17 mouse cellular contexts compared by ENCODE assay signal in the genomic region with DNA sequence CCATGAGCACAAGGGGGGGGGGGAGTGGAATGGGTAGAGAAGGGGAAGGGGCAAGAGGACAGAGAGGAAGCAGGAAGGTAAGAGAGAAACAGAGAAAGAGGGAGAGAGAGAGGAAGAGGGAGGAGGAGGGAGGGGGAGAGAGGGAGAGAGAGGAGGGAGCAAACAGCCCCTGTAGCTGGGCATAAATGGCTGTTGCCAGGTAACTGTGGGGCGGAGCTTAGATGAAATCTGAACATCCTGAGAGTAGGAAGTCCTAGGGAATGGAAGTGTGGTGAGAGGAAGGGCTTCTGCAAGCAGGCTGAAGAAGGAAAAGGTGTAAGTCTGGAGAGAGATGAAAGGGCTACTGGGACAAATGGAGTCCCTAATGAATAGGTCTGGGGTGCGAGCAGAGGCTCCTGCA. TPM values are rescaled to one million over a fixed set of nuclear protein-coding genes. Genes with fewer than 3 reads are reported as not detected.
DNase-seq lines count a peak whose midpoint lies in the region; ATAC-seq lines count a peak whose summit lies in the region.
"Had no signal": no experiment of that assay in that cellular context is flagged by ENCODE, and none has a peak within 500 bp of the region (broad histone marks: within the 10 kb centered on the region; RNA-seq: fewer than 3 reads in every experiment).

No protein-coding gene starts in this region.

- H3K4me2 ChIP-seq in liver, embryonic 11.5 days = no peak overlapping the region
- no peak overlapping the region for H3K4me2 ChIP-seq in embryonic facial prominence, embryonic 14.5 days (ENCODE audit: low read depth, low read length)
- H3K4me2 ChIP-seq in limb, embryonic 12.5 days = 0 out of 2 replicates have a peak overlapping the region, but pooled peaks have one; percentile 0
- H3K4me2 ChIP-seq: embryonic facial prominence, embryonic 12.5 days; forebrain, embryonic 15.5 days; heart, embryonic 13.5 days had no signal

- 46% methylated on average over 2 of the region's 2 CpGs for WGBS in liver, embryonic 11.5 days
- WGBS in embryonic facial prominence, embryonic 14.5 days = 31% methylated on average over 2 of the region's 2 CpGs
- 22% methylated on average over 2 of the region's 2 CpGs for WGBS in limb, embryonic 12.5 days

- H3K9me3 ChIP-seq in liver, embryonic 11.5 days (ENCODE audit: control insufficient read depth, low read length) = no peaks in the 10 kb centered on the region
- no peaks in the 10 kb centered on the region for H3K9me3 ChIP-seq in embryonic facial prominence, embryonic 14.5 days (ENCODE audit: control insufficient read depth, low read length)
- no peaks in the 10 kb centered on the region for H3K9me3 ChIP-seq in limb, embryonic 12.5 days
- H3K9me3 ChIP-seq: embryonic facial prominence, embryonic 12.5 days; forebrain, embryonic 15.5 days; heart, embryonic 13.5 days; midbrain, embryonic 10.5 days had no signal

- no peak for DNase-seq in liver, embryonic 11.5 days (ENCODE audit: low spot score)
- DNase-seq in liver = no peak
- DNase-seq in ZHBTc4 (ENCODE audit: low read depth, low spot score) = peak; percentile 45
- DNase-seq in embryonic facial prominence, embryonic 14.5 days (ENCODE audit: low spot score) = peak; percentile 57
- no peak for DNase-seq in right cerebral cortex, adult 18-20 months
- DNase-seq: cerebellum, adult 11-12 months; gastrocnemius, postnatal 36 days had no signal

- ATAC-seq in liver, embryonic 11.5 days (replicated peaks; ENCODE audit: low FRiP score) = no peak
- no peak for ATAC-seq in embryonic facial prominence, embryonic 14.5 days (ENCODE audit: low read depth)
- ATAC-seq in limb, embryonic 12.5 days (ENCODE audit: insufficient number of reproducible peaks, insufficient read depth, low FRiP score, low TSS enrichment, low read depth) = no peak
- no peak for ATAC-seq in monocyte, adult 5-6 weeks (replicated peaks; ENCODE audit: insufficient number of reproducible peaks, low FRiP score, low TSS enrichment, poor library complexity, severe bottlenecking)
- ATAC-seq: forebrain, embryonic 15.5 days; intestine, postnatal 0 days had no signal

- no peaks in the 10 kb centered on the region for H3K36me3 ChIP-seq in liver, embryonic 11.5 days (ENCODE audit: control insufficient read depth, insufficient read depth, low read length)
- H3K36me3 ChIP-seq in embryonic facial prominence, embryonic 14.5 days (ENCODE audit: control insufficient read depth, insufficient read depth, low read length) = no peaks in the 10 kb centered on the region
- H3K36me3 ChIP-seq in limb, embryonic 12.5 days = no peaks in the 10 kb centered on the region
- H3K36me3 ChIP-seq: embryonic facial prominence, embryonic 12.5 days; forebrain, embryonic 15.5 days; heart, embryonic 13.5 days; midbrain, embryonic 10.5 days had no signal

- H3K27me3 ChIP-seq in liver, embryonic 11.5 days (replicated peaks; ENCODE audit: control insufficient read depth, insufficient read depth, low read length) = no peaks in the 10 kb centered on the region
- no peaks in the 10 kb centered on the region for H3K27me3 ChIP-seq in embryonic facial prominence, embryonic 14.5 days (replicated peaks; ENCODE audit: control insufficient read depth, insufficient read depth, low read length)
- no peaks in the 10 kb centered on the region for H3K27me3 ChIP-seq in limb, embryonic 12.5 days
- H3K27me3 ChIP-seq: embryonic facial prominence, embryonic 12.5 days; forebrain, embryonic 15.5 days; heart, embryonic 13.5 days had no signal

- peak overlapping the region; percentile 79; the same call in 1 of the 2 replicates for H3K27ac ChIP-seq in liver, embryonic 11.5 days (ENCODE audit: low read depth, low read length)
- no peak overlapping the region for H3K27ac ChIP-seq in embryonic facial prominence, embryonic 14.5 days (replicated peaks; ENCODE audit: low read depth, low read length)
- H3K27ac ChIP-seq in limb, embryonic 12.5 days = no peak overlapping the region
- H3K27ac ChIP-seq: embryonic facial prominence, embryonic 12.5 days; forebrain, embryonic 15.5 days; heart, embryonic 13.5 days; left cerebral cortex, adult 2 months; midbrain, embryonic 10.5 days; stomach, postnatal 0 days had no signal

- H3K4me3 ChIP-seq in liver, embryonic 11.5 days (ENCODE audit: low read depth, low read length) = no peak overlapping the region
- H3K4me3 ChIP-seq in embryonic facial prominence, embryonic 14.5 days (ENCODE audit: low read depth, low read length) = no peak overlapping the region
- H3K4me3 ChIP-seq in limb, embryonic 12.5 days (replicated peaks) = no peak overlapping the region
- H3K4me3 ChIP-seq: embryonic facial prominence, embryonic 12.5 days; forebrain, embryonic 15.5 days; heart, embryonic 13.5 days; left cerebral cortex, adult 2 months; midbrain, embryonic 10.5 days had no signal

- H3K9ac ChIP-seq in liver, embryonic 11.5 days (ENCODE audit: low read depth, low read length) = no peak overlapping the region
- no peak overlapping the region for H3K9ac ChIP-seq in embryonic facial prominence, embryonic 14.5 days (ENCODE audit: low read depth, low read length)
- H3K9ac ChIP-seq in limb, embryonic 12.5 days (replicated peaks) = no peak overlapping the region
- H3K9ac ChIP-seq: embryonic facial prominence, embryonic 12.5 days; forebrain, embryonic 15.5 days; heart, embryonic 13.5 days had no signal

- H3K4me1 ChIP-seq in liver, embryonic 11.5 days (replicated peaks; ENCODE audit: control insufficient read depth, insufficient read depth, low read length) = peaks cover 41% of the 10 kb centered on the region
- peaks cover 6% of the 10 kb centered on the region; the same call in 1 of the 2 replicates for H3K4me1 ChIP-seq in embryonic facial prominence, embryonic 14.5 days (ENCODE audit: control insufficient read depth, insufficient read depth, low read length)
- H3K4me1 ChIP-seq in limb, embryonic 12.5 days (replicated peaks) = peaks cover 20% of the 10 kb centered on the region

RNA-seq across cellular contexts. Expression of a gene that starts 3.6 kb away (rescaled TPM):
- 57.2 and 61.5 TPM in 2 replicates for polyA plus RNA-seq in liver, embryonic 11.5 days (2014; fragmentation: Nextera tagmentation; extraction: Ambion mirVana)
- 42.6 and 43.6 TPM in 2 replicates for polyA plus RNA-seq in embryonic facial prominence, embryonic 14.5 days (2014; fragmentation: Nextera tagmentation; extraction: Ambion mirVana)
- polyA plus RNA-seq in limb, embryonic 12.5 days (2016; fragmentation: Nextera tagmentation; extraction: Ambion mirVana) = 63.7 and 67.1 TPM in 2 replicates
- total RNA-seq in monocyte, adult 5-6 weeks (2017) = 8.1 to 17.1 TPM (median 13.3 TPM) in 3 replicates

RNA-seq across cellular contexts. Expression of a gene that starts 8.7 kb away (rescaled TPM):
- polyA plus RNA-seq in liver, embryonic 11.5 days (2014; fragmentation: Nextera tagmentation; extraction: Ambion mirVana) = 257 and 291 TPM in 2 replicates
- polyA plus RNA-seq in embryonic facial prominence, embryonic 14.5 days (2014; fragmentation: Nextera tagmentation; extraction: Ambion mirVana) = 197 and 220 TPM in 2 replicates
- polyA plus RNA-seq in limb, embryonic 12.5 days (2016; fragmentation: Nextera tagmentation; extraction: Ambion mirVana) = 232 and 241 TPM in 2 replicates
- 102 to 117 TPM (median 113 TPM) in 3 replicates for total RNA-seq in monocyte, adult 5-6 weeks (2017)

RNA-seq across cellular contexts. Expression of a gene that starts 24.6 kb away (rescaled TPM):
- polyA plus RNA-seq in liver, embryonic 11.5 days (2014; fragmentation: Nextera tagmentation; extraction: Ambion mirVana) = 0.22 and 0.34 TPM in 2 replicates
- not detected in 2 replicates for polyA plus RNA-seq in embryonic facial prominence, embryonic 14.5 days (2014; fragmentation: Nextera tagmentation; extraction: Ambion mirVana)
- polyA plus RNA-seq in limb, embryonic 12.5 days (2016; fragmentation: Nextera tagmentation; extraction: Ambion mirVana) = 0.18 TPM in 1 of 2 replicates, not detected in the other
- not detected in 3 replicates for total RNA-seq in monocyte, adult 5-6 weeks (2017)
- total RNA-seq: gastrocnemius, postnatal 36 days had no signal
- polyA plus RNA-seq: embryonic facial prominence, embryonic 12.5 days; forebrain, embryonic 15.5 days; heart, embryonic 13.5 days; hindbrain, embryonic 11.5 days; midbrain, embryonic 10.5 days had no signal

RNA-seq across cellular contexts. Expression of a gene that starts 38.0 kb away (rescaled TPM):
- polyA plus RNA-seq in liver, embryonic 11.5 days (2014; fragmentation: Nextera tagmentation; extraction: Ambion mirVana) = 124 and 138 TPM in 2 replicates
- polyA plus RNA-seq in embryonic facial prominence, embryonic 14.5 days (2014; fragmentation: Nextera tagmentation; extraction: Ambion mirVana) = 168 and 202 TPM in 2 replicates
- 677 and 728 TPM in 2 replicates for polyA plus RNA-seq in limb, embryonic 12.5 days (2016; fragmentation: Nextera tagmentation; extraction: Ambion mirVana)
- 27.7 to 41.5 TPM (median 37.9 TPM) in 3 replicates for total RNA-seq in monocyte, adult 5-6 weeks (2017)

RNA-seq across cellular contexts. Expression of a gene that starts 42.4 kb away (rescaled TPM):
- 4.1 and 5.7 TPM in 2 replicates for polyA plus RNA-seq in liver, embryonic 11.5 days (2014; fragmentation: Nextera tagmentation; extraction: Ambion mirVana)
- 10.5 and 10.8 TPM in 2 replicates for polyA plus RNA-seq in embryonic facial prominence, embryonic 14.5 days (2014; fragmentation: Nextera tagmentation; extraction: Ambion mirVana)
- 12.2 and 13.0 TPM in 2 replicates for polyA plus RNA-seq in limb, embryonic 12.5 days (2016; fragmentation: Nextera tagmentation; extraction: Ambion mirVana)
- total RNA-seq in monocyte, adult 5-6 weeks (2017) = 12.9 to 26.3 TPM (median 16.2 TPM) in 3 replicates

Comparison
In these comparisons a context has a peak if more than half of its experiments do, and no peak if none do; other contexts are left out.
1. DNase-seq: peak in ZHBTc4 (single experiment) and embryonic facial prominence, embryonic 14.5 days (single experiment); none in liver, embryonic 11.5 days (single experiment), liver (single experiment) and right cerebral cortex, adult 18-20 months (single experiment).